Mouse (Mus musculus): ENCODE results near the gene Kmt2a. TPM values are rescaled to one million over a fixed set of nuclear protein-coding genes. Genes with fewer than 3 reads are reported as not detected.

The Kmt2a gene
- 10 to 100 TPM; 44.2 to 54.4 TPM for total RNA-seq (2021)
- long read RNA-seq, experiment 1, partial matches to known transcripts: 0 of 9 reads
- long read RNA-seq, experiment 1, other reads (novel, unspliced or antisense): 9 of 9 reads
- long read RNA-seq, experiment 2, partial matches to known transcripts: 1 of 16 reads
- long read RNA-seq, experiment 2, other reads (novel, unspliced or antisense): 15 of 16 reads

DNA sequence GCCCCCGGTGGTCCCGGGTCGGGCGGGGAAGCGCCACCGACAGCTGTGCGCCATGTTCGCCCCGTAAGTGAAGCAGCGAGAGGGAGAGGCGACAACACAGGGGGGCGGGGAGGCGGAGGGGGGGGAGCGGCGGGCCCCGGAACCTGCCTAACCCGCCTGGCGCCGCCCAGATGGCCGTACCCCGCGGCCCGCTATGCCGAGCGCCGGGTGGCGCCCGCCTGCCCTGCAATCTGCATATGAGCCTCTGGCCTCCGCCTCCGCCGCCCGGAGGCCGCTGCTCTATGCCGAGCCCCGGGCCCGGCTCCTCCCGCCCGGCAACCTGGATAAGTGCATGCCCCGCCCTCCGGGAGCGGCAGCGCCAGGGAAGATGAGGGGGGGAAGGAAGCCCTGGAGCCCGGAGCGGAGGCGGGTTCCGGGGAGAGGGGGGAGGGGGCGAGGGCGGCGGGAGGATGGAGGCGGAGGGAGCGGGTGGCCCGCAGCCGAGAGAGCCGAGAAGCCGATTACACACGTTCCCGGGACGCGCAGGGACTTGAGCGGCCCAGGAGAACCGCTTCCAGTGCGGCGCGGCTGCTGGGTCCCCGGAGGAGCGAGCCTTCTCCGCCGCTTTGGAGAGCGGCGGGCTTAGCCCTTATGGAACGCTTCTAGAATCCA lies at the start of gene Kmt2a:
TSS of gene Kmt2a (minus strand) at position 76 of the 651 bp plus-strand sequence.
- intact Hi-C loops (cut with DNase I): loop anchor here (5.0 kb wide), 2 partner anchors 41 to 44 kb away; partner anchors contain the start of gene Atp5l
- peak; percentile 98 to 99 for DNase-seq (ENCODE audit: low spot score in 2 of 2)

GRCm38 (mm10) chr9:44921543-44921942 lies 40.4 kb upstream of the Kmt2a start:
- DNase-seq (ENCODE audit: low spot score in 2 of 2): no peak
- intact Hi-C loops (cut with DNase I): loop anchor here (5.0 kb wide), 2 partner anchors 39 to 41 kb away; partner anchors contain the start of gene Kmt2a

DNA sequence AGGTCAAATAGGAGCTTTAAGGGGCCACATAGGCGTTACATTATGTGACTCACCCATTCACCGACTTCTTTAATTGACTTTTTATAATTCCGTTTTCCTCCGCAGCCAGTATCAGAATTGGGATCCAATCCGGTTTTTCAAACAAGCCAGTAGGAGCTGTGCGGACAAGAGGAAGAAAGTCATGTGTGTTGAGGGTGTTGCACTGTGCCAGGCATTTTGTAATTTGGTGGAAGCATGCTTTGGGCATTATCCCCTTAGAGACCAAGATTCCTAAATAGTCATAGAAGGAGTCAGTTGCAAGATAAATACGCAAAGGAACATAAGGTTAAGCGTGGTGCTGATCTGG lies 40.0 kb upstream of the Kmt2a start:
- no peak for DNase-seq (ENCODE audit: low spot score in 2 of 2)
- intact Hi-C loops (cut with DNase I): loop anchor here (5.0 kb wide), 2 partner anchors 39 to 41 kb away; partner anchors contain the start of gene Kmt2a

GRCm38 (mm10) chr9:44920374-44921122 lies 39.5 kb upstream of the Kmt2a start, which contains the start of gene Atp5l:
Atp5l (minus strand) TSS chr9:44920742.
- intact Hi-C loops (cut with DNase I): loop anchor here (5.0 kb wide), 2 partner anchors 38 to 42 kb away; partner anchors contain the start of gene Kmt2a
- DNase-seq (ENCODE audit: low spot score in 2 of 2): peak; percentile 86 to 93

- intact Hi-C loops (cut with DNase I): loop anchor here (5.0 kb wide), 2 partner anchors 37 to 43 kb away; partner anchors contain the start of gene Kmt2a
- no peak for DNase-seq (ENCODE audit: low spot score in 2 of 2)
Observed at GRCm38 (mm10) chr9:44919606-44920005, 38.5 kb upstream of the Kmt2a start.

GRCm38 (mm10) chr9:44916196-44916595 lies 35.1 kb upstream of the Kmt2a start:
- intact Hi-C loops (cut with DNase I): no loop called here
- peak; percentile 37 to 62 for DNase-seq (ENCODE audit: low spot score in 2 of 2)

DNA sequence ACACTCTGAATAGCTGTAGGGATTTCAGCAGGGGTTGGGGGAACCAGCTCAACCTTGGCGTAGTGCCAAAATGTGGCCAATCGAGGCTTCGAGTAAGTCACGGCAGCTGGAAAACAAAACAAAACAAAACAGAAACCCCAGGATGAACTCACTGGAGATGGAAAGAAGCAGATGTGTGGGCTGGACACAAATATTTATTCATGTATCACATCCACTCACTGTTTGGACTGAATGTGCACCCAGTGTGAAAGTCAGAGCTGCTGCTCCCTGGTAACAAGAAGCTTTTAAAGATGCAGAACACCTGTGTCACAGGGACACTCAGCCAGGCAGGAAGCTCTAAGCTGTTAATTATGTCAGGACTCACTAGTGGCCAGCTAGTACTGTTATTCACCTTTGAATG lies 33.6 kb upstream of the Kmt2a start:
- no peak for DNase-seq (ENCODE audit: low spot score in 2 of 2)
- intact Hi-C loops (cut with DNase I): no loop called here

DNA sequence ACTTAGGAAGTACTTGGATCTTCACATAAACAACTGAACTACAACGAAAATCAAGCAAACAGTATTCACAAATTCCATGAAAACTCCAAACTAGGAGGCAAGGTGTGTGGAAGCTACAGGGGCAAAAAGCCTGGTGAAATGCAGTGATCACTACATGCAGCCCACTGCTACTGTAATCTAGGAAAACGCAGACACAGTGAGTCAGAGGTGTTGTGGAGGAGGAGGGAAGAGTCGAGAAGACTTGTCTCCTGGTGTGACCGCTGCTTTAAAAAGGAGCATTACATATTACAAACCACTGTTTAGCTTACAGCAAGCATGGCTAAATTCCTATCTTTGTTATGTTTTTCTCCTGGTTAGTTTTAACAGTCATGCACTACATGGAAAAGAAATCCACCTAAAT lies 30.3 kb upstream of the Kmt2a start:
- intact Hi-C loops (cut with DNase I): no loop called here
- no peak for DNase-seq (ENCODE audit: low spot score in 2 of 2)

DNA sequence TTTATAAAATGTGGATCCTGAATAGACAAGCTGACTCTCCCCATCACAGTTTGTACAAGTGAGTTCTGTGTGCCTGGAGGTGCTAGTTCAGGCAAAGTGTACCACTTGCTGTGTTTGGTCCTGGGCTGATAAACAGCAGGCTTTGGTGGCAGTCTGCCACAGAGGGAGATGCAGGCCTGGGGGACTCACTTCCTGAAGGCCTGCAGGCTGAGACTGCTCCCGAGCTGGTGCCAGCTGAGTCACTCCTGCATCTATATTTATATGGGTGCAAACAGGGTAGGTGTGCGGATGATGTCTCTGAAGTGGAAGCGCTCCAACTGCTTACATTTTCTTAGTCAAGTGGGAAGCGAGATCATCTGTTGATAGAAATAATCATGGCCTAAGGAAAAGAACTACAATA lies 24.5 kb upstream of the Kmt2a start:
- DNase-seq (ENCODE audit: low spot score in 2 of 2): peak; percentile 77 to 88
- intact Hi-C loops (cut with DNase I): loop anchor here (1.0 kb wide), 1 partner anchor 22 kb away; no protein-coding TSS in a partner anchor

- intact Hi-C loops (cut with DNase I): loop anchor here (1.0 kb wide), 1 partner anchor 22 kb away; no protein-coding TSS in a partner anchor
- DNase-seq (ENCODE audit: low spot score in 2 of 2): peak; percentile 76 to 86
Observed at GRCm38 (mm10) chr9:44904964-44905363, 23.9 kb upstream of the Kmt2a start.

GRCm38 (mm10) chr9:44903856-44904255 lies 22.8 kb upstream of the Kmt2a start:
- DNase-seq (ENCODE audit: low spot score in 2 of 2): no peak
- intact Hi-C loops (cut with DNase I): no loop called here

DNA sequence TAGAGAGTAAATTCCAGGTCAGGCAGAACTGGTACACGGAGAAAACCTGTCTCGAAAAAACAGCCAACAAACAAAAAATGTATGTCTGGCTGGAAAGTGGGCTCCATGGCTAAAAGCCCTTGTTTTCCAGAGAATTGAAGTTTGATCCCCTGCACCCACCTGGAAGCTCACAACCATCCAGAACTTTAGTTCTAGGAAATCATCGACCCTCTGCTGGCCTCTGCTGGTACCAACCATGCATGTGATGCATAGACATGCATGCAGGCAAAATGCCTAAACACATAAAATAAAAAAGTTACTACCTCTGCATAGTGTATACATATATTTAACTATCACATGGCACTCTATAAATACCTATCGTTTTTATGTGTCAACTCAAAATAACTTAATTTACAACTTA lies 19.3 kb upstream of the Kmt2a start:
- DNase-seq (ENCODE audit: low spot score in 2 of 2): no peak
- intact Hi-C loops (cut with DNase I): no loop called here

GRCm38 (mm10) chr9:44899716-44900115 lies 18.6 kb upstream of the Kmt2a start:
- intact Hi-C loops (cut with DNase I): no loop called here
- DNase-seq (ENCODE audit: low spot score in 2 of 2): no peak

- no peak for DNase-seq (ENCODE audit: low spot score in 2 of 2)
- intact Hi-C loops (cut with DNase I): no loop called here
Observed at GRCm38 (mm10) chr9:44897024-44897423, 15.9 kb upstream of the Kmt2a start.

DNA sequence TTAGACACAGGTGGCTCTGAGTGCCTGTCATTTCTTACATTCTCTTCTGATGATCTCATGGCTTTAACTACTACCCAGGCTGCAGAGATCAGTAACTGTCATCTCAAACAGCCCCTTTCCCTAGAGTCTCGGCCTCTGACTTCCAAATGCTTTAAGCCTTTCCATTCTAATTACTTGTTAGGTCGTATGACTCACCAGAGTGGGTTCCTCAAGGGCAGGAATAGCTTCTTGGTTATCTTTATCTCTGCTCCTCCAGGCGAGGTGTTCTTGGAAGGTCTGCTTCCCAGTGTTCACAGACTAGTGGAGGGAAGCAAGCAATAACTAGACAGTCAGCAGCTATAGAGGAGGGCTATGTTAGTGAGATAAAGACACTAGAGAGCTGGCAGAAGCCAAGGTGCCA lies 11.6 kb upstream of the Kmt2a start:
- DNase-seq (ENCODE audit: low spot score in 2 of 2): no peak
- intact Hi-C loops (cut with DNase I): no loop called here

DNA sequence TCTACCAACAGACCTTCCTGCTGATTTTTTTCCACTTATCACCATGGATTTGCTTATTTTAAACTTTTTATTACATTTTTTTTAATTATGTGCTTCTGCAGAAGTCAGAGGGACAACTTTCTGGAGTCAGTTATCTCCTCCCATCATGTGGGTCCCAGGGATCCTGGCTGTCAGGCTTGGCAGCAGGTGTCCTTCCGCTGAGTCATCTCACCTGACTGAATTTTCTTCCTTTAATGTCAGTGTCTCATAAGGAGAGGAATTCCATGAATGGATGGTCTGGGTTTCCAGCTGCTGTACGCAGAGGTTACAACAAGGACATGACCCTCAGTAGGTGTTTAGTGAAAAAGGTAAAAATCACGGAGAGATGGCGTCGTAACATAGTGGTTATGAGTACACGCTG lies 10.1 kb upstream of the Kmt2a start:
- DNase-seq (ENCODE audit: low spot score in 2 of 2): no peak
- intact Hi-C loops (cut with DNase I): no loop called here

GRCm38 (mm10) chr9:44890122-44890521 lies 9.0 kb upstream of the Kmt2a start:
- intact Hi-C loops (cut with DNase I): no loop called here
- no peak for DNase-seq (ENCODE audit: low spot score in 2 of 2)

DNA sequence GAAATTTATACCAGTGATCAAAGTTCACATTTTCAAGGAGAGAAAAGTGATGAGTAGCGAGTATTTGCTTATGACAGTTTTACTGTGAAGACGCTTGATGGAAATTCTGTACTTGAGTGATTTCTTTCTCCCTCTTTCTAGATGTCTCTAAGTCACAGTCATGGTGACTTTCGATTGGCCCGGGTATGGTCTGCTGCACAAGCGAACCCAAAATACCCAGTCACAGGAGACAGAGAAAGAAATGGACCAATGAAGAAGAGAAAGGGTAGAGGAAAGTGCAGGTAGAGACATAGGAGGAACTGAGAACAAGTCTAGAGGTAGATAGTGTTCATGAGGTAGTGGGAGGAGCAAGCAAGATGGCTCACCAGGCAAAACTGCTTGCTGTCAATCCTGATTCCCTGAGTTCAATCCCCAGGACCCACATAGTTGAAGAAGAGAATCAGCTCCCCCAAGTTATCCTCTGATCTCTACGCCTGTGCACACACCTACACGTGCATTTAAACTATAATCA lies 7.1 kb upstream of the Kmt2a start:
- no peak for DNase-seq (ENCODE audit: low spot score in 2 of 2)
- intact Hi-C loops (cut with DNase I): no loop called here

- DNase-seq (ENCODE audit: low spot score in 2 of 2): peak; percentile 57 to 59
- intact Hi-C loops (cut with DNase I): loop anchor here (1.0 to 5.0 kb wide), 3 partner anchors 22 to 46 kb away; partner anchors contain the start of gene Atp5l
Observed at GRCm38 (mm10) chr9:44882981-44883569, 2.0 kb upstream of the Kmt2a start.

Data from left cerebral cortex, postnatal 14 days (tissue).